Mouse (Mus musculus) CD4-positive, CD25-positive, alpha-beta regulatory T cell, adult 4 months (primary cell): ENCODE measurements around the gene Cpped1. TPM values are rescaled to one million over a fixed set of nuclear protein-coding genes. Genes with fewer than 3 reads are reported as not detected.

Source experiments
- ATAC-seq: one replicate; pipeline ENCODE4 v1.8.0; 2017
- polyA plus RNA-seq, 2 experiments: library from polyadenylated mRNA; unstranded; fragments of 100-300 nt; shearing (Covaris generic); gene quantifications; one replicate each; pipeline ENCODE4 v1.2.1; 2017

The Cpped1 gene
- polyA plus RNA-seq, 2 experiments from 2014 or later = 8.7 to 11.7 TPM

GRCm38 (mm10) chr16:11757951-11758350 is 151.3 kb downstream of the Cpped1 start:
- ATAC-seq = no peak

- no peak for ATAC-seq
Observed at GRCm38 (mm10) chr16:11757471-11757870, 151.8 kb downstream of the Cpped1 start.

GRCm38 (mm10) chr16:11756598-11757245 is 152.5 kb downstream of the Cpped1 start:
- ATAC-seq = no peak

GRCm38 (mm10) chr16:11755281-11756066 is 153.8 kb downstream of the Cpped1 start:
- no peak for ATAC-seq

- ATAC-seq = no peak
Observed at GRCm38 (mm10) chr16:11754136-11754535, 155.1 kb downstream of the Cpped1 start.

Other genes starting within 250 kb of the Cpped1 start
- not detected for gene Shisa9, start 74.7 kb upstream of the Cpped1 start, polyA plus RNA-seq